Mouse (Mus musculus) stomach, postnatal 0 days (tissue): ENCODE measurements around the gene Nrcam.

Source experiments
- CTCF ChIP-seq: IDR thresholded peaks from 2 replicates; pipeline ENCODE4 v1.5.1; 2016; ENCODE audit warnings: antibody characterized with exemption, low read depth, mild to moderate bottlenecking, moderate library complexity
- EP300 ChIP-seq: optimal IDR thresholded peaks from 2 replicates; pipeline ENCODE3; 2016; ENCODE audit warnings: antibody characterized with exemption

DNA sequence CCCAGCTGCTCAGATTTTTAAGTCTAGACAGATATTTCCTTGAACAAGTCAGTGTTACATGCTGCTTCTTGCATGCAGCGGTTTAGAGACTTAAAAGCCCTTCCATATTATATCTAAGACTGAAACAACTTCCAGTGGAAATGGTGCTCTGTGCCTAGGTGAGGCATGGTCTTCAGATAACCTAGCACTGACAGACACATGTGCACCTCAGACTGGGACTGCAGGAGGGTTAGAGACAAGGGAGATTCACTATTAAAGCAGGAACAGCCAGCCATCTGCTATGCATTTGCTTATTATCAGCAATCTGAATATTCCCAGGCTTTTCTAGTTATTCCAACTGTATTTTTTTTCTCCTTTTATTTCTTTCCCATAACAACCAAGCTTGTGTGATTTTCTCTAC is 74.6 kb downstream of the Nrcam start:
- TF ChIP-seq CTCF, result no peak
- no peak for TF ChIP-seq EP300
